Mouse (Mus musculus) common myeloid progenitor, adult 5-6 weeks (primary cell): ENCODE results near the gene Gprc5b. TPM values are rescaled to one million over a fixed set of nuclear protein-coding genes. Genes with fewer than 3 reads are reported as not detected.

Experiments
- ATAC-seq: replicated peaks from 2 replicates; pipeline ENCODE4 v1.8.0; 2016; ENCODE audit warnings: low read depth, mild to moderate bottlenecking, moderate TSS enrichment, inconsistent platforms; ENCODE audit not compliant: poor library complexity, severe bottlenecking
- total RNA-seq: library from RNA; stranded (forward); fragments of 200-1000, 187-1606 nt; gene quantifications from 2 replicates; pipeline ENCODE4 v1.2.3, GENCODE M21; 2017

Gene Gprc5b
- total RNA-seq, 1 experiment from 2014 or later, result 2.2 TPM

DNA sequence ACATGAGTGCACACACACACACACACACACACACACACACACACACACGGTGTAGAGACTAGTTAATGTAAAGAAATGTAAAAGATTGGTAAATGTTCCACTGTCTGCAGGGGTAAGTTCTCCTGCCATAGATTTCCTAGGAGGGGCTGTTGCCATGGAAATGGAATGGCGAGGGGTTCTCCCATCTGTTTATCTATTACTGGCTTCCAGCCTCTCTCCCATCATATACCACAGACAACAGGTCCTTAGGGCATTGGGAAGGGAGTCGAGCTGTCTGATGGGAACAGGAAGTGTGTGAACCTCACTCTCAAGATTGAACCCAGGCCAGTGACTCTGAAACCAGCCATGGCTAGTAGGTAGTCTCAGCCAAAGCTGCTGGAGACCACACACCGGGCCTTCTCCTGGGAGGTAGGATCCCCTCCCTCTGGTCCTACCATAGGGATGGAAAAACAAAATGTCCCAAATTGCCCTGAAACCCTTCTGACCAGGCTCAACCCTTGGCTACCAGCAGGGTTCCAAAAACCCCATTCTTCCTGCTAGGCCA lies 3.6 kb downstream of the Gprc5b start:
- ATAC-seq, result no peak

- ATAC-seq, result no peak
These were observed 4.7 kb downstream of the Gprc5b start for GRCm38 (mm10) chr7:118990282-118990681.

GRCm38 (mm10) chr7:118989275-118989856 lies 5.6 kb downstream of the Gprc5b start:
- ATAC-seq, result no peak

DNA sequence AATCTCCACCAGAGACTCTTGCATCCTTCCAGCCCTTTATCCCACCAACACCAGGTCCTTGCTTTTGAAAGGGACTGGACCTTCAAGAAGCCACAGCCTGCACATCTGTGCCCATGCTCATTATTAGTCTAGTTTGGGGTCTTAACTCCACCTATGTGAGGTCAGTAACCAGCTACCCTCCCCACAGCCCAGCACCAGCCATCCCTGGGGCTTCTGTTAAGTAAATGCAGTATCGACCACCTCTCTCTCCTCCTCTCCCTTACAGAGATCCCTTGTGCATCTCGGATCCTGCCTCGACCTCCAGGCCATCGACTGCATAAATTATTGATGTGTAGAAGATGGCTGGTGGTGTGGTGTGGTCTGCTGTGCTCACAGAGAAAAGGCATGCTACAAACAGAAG lies 8.6 kb downstream of the Gprc5b start:
- no peak for ATAC-seq

DNA sequence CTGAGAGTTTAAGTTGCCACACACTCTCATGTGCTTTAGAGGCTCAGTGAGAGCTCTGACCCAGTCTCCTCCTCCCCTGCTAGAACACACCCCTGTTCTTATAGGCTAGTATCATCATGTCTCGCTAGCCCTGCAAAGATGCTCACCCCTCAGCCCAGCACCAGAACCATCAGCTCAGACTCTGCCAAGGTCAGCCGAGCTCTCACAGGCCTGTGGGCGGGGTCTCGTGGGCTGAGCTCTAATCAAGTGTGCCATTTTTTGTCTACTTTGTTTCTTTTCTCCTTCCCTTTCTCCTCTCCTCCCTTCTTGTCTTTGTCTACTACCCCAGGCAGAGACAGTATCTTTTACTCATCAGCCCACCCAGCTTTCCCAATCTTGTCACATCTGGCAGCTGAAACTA lies 9.2 kb downstream of the Gprc5b start:
- ATAC-seq, result no peak

- no peak for ATAC-seq
These were observed 11.1 kb downstream of the Gprc5b start for GRCm38 (mm10) chr7:118983961-118984360.

GRCm38 (mm10) chr7:118982586-118982985 lies 12.4 kb downstream of the Gprc5b start:
- no peak for ATAC-seq

- no peak for ATAC-seq
These were observed 13.2 kb downstream of the Gprc5b start for GRCm38 (mm10) chr7:118981831-118982230.

GRCm38 (mm10) chr7:118981346-118981745 lies 13.7 kb downstream of the Gprc5b start:
- ATAC-seq, result no peak

DNA sequence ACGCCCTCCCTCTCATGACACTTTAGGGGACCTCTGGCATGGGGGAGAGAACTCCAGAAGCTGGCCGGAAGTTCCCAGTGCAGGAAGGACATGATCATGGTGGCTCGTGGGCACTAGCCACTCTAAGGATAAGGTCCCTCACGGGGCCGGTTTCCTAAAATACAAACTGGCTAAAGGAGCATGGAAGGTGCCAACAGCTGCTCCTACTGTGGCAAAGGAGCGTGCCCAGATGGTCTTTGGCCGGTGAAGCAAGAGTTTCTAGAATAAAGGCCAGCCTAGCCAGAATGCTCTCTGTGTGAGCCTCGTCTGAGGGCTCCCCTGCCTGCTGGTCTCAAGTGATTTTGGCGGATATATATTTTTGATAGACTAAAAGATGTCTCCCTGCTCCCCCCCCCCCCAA lies 15.3 kb downstream of the Gprc5b start:
- ATAC-seq, result no peak

- no peak for ATAC-seq
These were observed 15.9 kb downstream of the Gprc5b start for GRCm38 (mm10) chr7:118979121-118979520.

GRCm38 (mm10) chr7:118977167-118977543 lies 17.9 kb downstream of the Gprc5b start:
- ATAC-seq, result no peak

- peak; percentile 81 for ATAC-seq
These were observed 18.4 kb downstream of the Gprc5b start for GRCm38 (mm10) chr7:118976414-118977166.

GRCm38 (mm10) chr7:118975837-118976236 lies 19.2 kb downstream of the Gprc5b start:
- ATAC-seq, result 0 out of 2 replicates have a peak, but pooled peaks have one; percentile 2

- no peak for ATAC-seq
These were observed 21.6 kb downstream of the Gprc5b start for GRCm38 (mm10) chr7:118973377-118973776.

GRCm38 (mm10) chr7:118972306-118972705 lies 22.7 kb downstream of the Gprc5b start:
- no peak for ATAC-seq

GRCm38 (mm10) chr7:118971499-118971898 lies 23.5 kb downstream of the Gprc5b start:
- no peak for ATAC-seq

- ATAC-seq, result no peak
These were observed 26.1 kb downstream of the Gprc5b start for GRCm38 (mm10) chr7:118968870-118969269.

DNA sequence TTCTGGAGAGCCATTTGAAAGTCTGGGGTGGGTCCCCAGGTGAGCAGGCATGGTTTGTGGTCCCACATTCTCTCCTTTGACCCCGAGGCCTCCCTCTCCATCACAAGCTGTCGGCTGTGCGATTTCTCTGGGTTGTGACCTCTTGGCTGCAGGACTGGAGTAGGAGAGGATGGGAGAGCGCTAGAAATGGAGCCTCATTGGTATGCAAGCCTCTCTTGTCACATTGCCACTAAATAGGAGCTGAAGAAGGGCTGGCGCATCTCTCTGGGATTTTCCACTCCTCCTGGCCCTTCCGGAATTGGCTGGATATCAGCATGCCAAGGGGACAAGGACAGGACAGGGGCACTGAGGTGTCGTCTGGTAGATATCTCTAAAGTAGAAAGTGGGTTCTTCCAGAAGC lies 29.8 kb downstream of the Gprc5b start:
- ATAC-seq, result no peak

DNA sequence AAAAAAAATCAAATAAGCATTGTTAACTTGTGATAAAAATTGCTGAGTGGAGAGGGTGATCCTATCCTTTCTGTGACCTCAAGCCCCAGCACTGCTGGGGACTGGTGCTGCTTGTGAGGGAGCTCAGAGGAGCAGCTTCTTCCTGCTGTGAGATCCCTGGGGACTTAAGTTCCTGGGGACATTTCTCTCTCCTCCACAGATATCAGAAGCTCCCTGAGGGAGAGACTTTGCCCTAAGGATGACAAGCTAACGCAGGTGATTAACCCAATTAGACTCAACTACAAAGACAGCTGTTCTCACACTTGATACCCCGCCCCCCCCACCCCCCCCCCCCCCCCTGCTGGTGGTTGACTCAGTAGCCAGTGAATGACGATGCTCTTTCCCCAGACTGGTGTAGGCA lies 30.2 kb downstream of the Gprc5b start:
- ATAC-seq, result no peak

- ATAC-seq, result no peak
These were observed 35.8 kb downstream of the Gprc5b start for GRCm38 (mm10) chr7:118959209-118959608.
